Mouse (Mus musculus) gastrocnemius, adult 8-10 months (tissue): ENCODE measurements around the gene Trnau1ap. TPM values are rescaled to one million over a fixed set of nuclear protein-coding genes. Genes with fewer than 3 reads are reported as not detected.
"Not testable (repeated sequence)": the region's sequence is repeated elsewhere in the genome, so short reads cannot be mapped to it uniquely, and the experiment has no call there.

Experiments
- DNase-seq, 2 experiments: peaks; one replicate each; pipeline ENCODE4 v3.0.0; 2022; ENCODE audit warnings: low spot score in 2 of 2
- total RNA-seq, 4 experiments: library from RNA; stranded (reverse); gene quantifications; 2 replicates each; pipeline ENCODE4 v1.2.4; 2022

Gene Trnau1ap
- total RNA-seq, 4 experiments from 2014 or later = 9.4 to 13.4 (median 11.1) TPM

DNA sequence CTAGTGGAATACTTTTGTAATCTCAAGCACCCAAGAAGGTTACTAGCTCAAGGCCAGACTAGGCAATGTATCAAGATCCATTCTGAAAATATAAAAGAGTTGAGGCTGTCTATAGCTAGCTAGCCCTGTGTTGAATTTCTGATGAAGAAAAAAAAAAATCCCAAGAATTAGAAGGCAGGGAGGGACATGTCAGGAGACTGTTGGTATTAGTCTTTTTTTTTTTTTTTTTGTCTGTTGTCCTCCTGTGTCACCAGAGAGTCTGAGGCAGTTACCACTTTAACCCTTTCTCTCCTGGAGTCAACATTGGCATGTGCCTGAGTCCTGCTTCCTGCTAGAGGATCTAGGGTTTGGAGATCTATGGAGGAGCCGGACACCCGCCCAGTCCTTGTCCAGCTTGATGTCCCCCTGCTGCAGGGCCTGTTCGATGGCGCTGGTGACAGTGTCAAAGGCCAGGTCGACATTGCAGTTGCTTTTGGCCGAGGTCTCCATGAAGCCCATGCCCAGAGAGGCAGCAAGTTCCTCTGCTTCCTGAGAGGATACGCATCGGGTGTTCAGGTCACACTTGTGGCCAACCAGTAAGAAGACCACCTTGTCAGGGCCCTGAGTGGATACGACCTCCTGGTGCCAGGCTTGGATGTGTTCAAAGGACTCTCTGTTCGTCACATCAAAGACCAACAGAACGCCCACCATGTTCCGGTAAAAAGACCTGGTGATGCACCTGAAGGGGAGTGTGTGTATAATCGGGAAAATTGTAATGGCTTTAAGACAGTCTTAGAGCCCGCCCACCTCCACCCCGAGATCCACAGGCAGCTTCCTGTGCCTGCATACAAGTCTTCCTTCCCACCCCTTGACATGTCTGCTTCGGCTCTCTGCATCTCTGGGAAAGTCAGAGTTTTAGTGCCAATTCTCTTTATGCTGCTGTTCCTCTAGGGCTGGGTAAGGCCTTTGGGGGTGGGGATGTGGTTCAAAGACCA is 27.1 kb downstream of the Trnau1ap start:
- no peak for DNase-seq

DNA sequence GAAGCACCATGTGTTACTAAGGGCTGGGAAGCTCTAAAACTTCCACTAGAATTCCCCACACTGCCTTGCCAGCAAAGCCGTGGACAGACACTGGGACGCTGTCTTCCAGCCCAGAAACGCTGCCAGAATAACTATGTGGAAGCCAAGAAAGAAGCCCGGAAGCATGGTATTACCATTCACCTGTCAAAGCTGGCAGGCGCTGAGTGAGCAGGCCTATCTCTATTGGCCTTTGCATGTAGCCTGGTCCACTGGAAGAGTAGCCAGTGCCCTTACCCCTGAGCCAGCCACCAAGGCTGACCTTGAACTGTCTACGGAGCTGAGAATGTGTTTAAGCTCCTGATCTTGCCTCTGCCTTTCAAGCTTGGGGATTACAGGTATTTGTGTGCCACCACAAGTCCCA is 27.9 kb downstream of the Trnau1ap start:
- DNase-seq = no peak

DNA sequence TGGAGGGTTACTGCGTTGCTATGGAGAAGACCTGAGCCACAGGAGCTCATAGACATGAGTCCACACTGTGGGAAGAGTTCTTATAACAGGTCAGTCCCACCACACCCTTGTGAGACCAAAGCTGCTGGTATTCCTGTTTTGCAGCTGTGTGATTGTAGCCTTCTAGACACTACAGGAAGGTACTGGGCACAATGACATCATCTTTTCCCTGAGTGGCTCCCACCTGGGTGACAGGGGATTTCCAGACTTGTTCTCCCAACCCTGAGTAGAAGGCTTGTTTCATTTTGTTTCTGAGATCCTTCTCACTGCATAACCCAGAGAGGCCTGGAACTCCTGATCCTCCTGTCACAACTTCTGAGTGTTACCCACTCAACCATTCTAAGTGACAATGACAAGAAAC is 29.5 kb downstream of the Trnau1ap start:
- DNase-seq = no peak

DNA sequence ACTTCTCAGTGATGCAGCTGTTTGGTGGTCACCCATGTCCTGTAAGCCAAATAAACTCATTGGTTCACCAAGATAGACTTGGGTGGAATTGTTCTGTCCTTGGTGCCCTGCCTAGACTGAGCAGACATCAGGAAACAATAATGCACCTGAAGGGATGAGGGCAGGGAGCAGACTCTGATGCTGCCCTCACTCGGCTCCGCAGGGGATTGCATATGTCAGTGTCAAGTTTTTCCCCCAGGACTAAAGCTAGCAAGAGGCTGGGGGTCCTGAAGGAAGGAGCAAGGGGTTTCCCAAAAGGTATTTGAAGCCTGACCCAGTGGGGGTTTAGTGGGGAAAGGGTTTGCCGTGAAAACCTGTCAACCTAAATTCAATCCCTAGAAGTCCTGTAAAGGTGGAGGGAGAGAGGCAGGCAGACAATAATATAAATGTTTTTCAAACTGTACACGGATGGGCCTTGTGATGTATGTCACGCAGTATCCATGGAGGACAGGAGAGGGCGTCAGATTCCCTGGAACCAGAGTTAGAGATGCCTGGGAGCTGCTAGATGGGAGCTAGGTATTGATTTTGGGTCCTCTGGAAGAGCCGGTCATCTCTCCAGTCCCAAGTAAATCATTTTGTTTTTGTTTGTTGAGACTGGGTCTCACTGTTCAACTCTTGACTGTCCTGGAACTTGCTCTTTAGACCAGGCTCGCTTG is 33.5 kb downstream of the Trnau1ap start:
- DNase-seq = no peak

GRCm38 (mm10) chr4:132293682-132294240 is 35.6 kb downstream of the Trnau1ap start:
- DNase-seq = no peak

- DNase-seq = no peak
These were observed 36.4 kb downstream of the Trnau1ap start for GRCm38 (mm10) chr4:132292988-132293387.

DNA sequence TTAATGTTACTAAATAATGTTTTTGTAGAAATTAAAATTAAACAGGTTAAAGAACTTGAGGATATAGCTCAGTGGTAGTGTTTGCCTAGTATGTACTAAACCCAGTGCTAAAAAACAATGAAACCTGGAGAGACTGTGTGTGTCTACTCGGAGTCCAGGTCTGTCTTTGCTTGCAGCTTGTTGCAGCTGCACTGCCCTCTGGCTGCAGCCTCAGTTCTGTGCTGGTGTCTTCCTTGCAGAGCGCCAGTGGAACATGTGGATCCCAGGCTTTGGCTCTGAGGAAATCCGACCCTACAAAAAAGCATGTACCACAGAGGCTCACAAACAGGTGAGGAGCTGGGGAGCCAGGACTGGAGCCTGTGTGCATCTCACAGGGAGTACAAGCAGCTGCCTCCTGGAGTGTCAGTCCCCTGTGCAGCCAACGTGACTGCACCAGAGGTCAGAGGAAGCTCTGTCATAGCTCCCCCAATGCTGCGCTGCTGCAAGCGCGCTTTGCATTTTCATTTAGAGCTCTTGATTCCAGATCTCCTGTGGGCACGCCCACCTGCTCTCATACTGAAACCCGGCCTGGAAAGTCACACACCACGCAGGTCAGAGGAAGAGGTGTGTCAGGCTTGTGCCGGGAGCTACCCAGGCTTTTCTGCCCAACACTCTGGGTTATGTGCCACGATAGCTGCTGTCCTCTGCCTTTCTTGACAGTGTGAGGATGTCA is 37.6 kb downstream of the Trnau1ap start:
- DNase-seq = no peak

DNA sequence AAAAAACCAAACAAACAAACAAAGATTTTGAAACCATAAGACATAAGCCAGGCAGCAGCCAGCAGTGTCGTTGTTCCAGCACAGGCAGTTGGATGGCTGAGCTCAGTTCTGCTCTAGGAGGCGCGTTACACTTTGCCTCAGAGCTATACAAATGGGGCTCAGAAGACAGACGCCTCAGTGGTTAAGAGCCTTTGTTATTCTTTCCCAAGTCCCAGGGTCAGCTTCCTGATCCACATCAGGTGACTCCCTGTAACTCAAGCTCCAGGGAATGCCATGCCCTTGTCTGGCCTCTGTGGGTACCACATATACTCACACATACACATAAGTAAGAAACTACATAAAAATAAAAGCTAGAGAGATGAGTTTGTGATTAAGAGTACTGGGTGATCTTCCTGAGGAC is 38.3 kb downstream of the Trnau1ap start:
- no peak for DNase-seq

DNA sequence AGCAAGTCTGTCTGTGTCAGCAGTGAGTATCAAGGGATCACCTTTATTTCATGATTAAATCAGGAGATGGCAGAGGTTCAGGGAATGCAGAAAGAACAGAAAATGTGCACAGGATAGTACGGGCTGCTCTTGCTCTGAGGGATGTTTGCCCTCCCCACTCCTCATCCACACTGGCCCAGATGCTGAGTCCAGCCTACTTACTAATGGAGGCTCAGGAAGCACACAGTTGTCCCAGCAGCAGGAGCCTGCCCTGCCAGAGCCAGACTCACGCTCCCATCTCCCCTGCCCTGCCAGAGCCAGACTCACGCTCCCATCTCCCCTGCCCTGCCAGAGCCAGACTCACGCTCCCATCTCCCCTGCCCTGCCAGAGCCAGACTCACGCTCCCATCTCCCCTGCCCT is 40.5 kb downstream of the Trnau1ap start:
- not testable (repeated sequence) for DNase-seq

DNA sequence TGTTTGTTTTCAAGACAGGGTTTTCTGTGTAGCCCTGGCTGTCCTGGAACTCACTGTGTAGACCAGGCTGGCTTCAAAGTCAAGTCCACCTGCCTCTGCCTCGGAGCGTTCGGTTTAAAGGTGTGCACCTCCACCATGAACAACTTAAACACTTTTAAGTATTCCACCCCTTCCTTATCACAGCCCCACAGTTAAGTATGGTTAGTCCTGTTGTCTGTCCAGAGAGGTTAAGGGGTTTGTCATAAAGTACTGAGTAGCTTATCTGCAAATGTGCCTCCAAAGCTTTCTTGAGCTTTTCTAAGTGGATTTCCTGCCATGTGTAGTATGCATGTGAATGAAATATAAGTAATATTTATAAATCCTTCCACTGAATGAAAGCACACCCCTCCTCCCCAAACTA is 53.4 kb downstream of the Trnau1ap start:
- no peak for DNase-seq

GRCm38 (mm10) chr4:132274156-132274862 is 55.0 kb downstream of the Trnau1ap start, which contains the start of gene Taf12:
TSS of gene Taf12 (plus strand) at chr4:132274375.
- DNase-seq = peak; percentile 85 to 89

GRCm38 (mm10) chr4:132273166-132273565 is 56.2 kb downstream of the Trnau1ap start:
- DNase-seq = no peak

- DNase-seq = peak; percentile 69 to 84
These were observed 59.4 kb downstream of the Trnau1ap start for GRCm38 (mm10) chr4:132269740-132270560.

GRCm38 (mm10) chr4:132268871-132269739 is 60.2 kb downstream of the Trnau1ap start:
- DNase-seq = no peak

DNA sequence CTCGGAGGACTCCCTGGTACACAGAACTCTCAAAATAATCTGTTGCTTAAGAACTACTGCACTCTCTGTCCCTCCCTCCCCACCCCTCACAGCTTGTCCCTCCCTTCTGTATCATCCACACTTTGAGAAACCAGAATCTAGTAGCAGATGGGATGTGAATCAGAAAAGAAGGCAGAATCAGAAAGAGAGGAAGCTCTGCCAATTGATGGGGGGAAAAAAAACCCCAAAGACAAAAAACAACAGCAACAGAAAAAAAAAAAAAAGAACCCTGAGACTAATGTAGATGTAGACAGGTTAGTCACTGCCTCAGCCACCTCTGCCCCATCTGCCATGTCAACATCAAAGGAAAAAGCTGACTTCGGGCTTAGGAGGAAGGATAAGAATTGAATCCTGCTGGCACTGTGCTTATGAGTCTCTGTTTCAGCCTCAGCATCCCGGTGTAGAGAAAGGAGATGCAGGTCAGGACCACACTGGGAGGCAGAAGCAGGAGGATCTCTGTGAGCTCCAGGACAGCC is 62.4 kb downstream of the Trnau1ap start:
- DNase-seq = no peak

DNA sequence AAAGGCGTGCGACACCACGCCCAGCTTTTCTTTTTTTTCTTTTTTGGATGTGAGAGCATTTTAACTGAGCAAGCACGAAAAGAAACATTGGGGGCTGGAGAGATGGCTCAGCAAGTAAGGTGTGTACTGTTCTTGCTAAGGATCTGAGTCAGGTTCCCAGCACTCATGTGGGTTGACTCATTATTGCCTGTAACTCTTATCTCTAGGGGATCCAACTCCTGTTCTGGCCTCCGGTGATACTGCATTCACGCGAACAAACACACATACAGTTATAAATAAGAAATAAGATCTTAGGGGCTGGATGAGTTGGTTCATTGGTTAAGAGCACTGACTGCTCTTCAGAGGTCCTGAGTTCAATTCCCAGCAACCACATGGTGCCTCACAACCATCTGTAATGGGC is 66.0 kb downstream of the Trnau1ap start:
- DNase-seq = no peak

DNA sequence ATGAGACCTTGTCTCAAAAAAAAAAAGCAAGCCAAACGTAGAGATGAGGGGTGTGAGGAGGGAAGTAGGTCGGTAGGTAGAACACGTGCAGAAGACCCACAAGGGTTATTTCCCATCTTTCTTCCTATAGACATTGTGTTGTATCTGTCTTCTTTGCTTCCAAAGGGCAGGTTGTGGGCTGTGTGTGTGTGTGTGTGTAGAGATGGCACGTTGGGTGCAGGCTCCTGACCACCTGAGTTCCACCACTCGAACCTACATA is 67.1 kb downstream of the Trnau1ap start:
- DNase-seq = no peak
